Mouse (Mus musculus) heart, adult 2 months (tissue): ENCODE measurements around the gene Slc4a3.

Experiments
- CTCF ChIP-seq: fragments of 200-600 bp; IDR thresholded peaks from 2 replicates; pipeline ENCODE4 v1.8.1; 2022; ENCODE audit warnings: antibody characterized with exemption, mild to moderate bottlenecking, moderate library complexity
- EP300 ChIP-seq: fragments of 200-500 bp; IDR thresholded peaks from 2 replicates; pipeline ENCODE4 v1.6.1; 2011; ENCODE audit warnings: low read depth, low read length, control low read depth; ENCODE audit not compliant: insufficient read depth

DNA sequence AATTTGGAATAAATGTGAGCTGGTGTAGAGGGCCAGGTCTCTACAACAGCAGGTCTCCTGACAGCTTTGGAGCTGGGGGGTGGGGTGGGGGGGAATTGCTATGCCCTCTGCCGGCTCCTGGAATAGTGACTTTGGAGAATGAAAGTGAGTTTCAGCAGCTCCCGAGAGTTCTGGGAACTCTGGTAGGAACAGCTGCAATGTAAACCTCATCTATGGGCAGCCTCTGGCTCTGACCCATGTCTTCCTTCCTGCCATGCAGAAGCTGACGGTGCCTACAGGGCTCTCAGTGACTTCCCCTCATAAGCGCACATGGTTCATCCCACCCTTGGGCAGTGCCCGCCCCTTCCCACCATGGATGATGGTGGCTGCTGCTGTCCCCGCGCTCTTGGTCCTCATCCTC lies 9.6 kb downstream of the Slc4a3 start:
- TF ChIP-seq EP300 (no peak), CTCF (no peak)
